Mouse (Mus musculus): Measurements from ENCODE around the gene Jade2. TPM values are rescaled to one million over a fixed set of nuclear protein-coding genes. Genes with fewer than 3 reads are reported as not detected.
"Not testable (repeated sequence)": the region's sequence is repeated elsewhere in the genome, so short reads cannot be mapped to it uniquely, and the experiment has no call there.

The Jade2 gene
- total RNA-seq, 2 experiments from 2014 or later, result 34.0 to 39.7 TPM

- intact Hi-C loops (cut with DNase I), result loop anchor here (10.0 kb wide), 1 partner anchor 315 kb away; no protein-coding TSS in a partner anchor
- no peak for DNase-seq (ENCODE audit: low spot score in 2 of 2)
Observed at GRCm38 (mm10) chr11:51809632-51810224, 47.7 kb downstream of the Jade2 start.

- intact Hi-C loops (cut with DNase I), result no loop called here
- DNase-seq (ENCODE audit: low spot score in 2 of 2), result no peak
Observed at GRCm38 (mm10) chr11:51807108-51807879, 50.2 kb downstream of the Jade2 start.

- peak; percentile 64 to 71 for DNase-seq (ENCODE audit: low spot score in 2 of 2)
- intact Hi-C loops (cut with DNase I), result no loop called here
Observed at GRCm38 (mm10) chr11:51805221-51805981, 52.1 kb downstream of the Jade2 start.

- DNase-seq (ENCODE audit: low spot score in 2 of 2), result peak; percentile 58 to 60
- intact Hi-C loops (cut with DNase I), result no loop called here
Observed at GRCm38 (mm10) chr11:51800634-51801325, 56.7 kb downstream of the Jade2 start.

- DNase-seq (ENCODE audit: low spot score in 2 of 2), result no peak
- intact Hi-C loops (cut with DNase I), result no loop called here
Observed at GRCm38 (mm10) chr11:51796272-51796671, 61.2 kb downstream of the Jade2 start.

- no peak for DNase-seq (ENCODE audit: low spot score in 2 of 2)
- intact Hi-C loops (cut with DNase I), result no loop called here
Observed at GRCm38 (mm10) chr11:51790662-51791061, 66.8 kb downstream of the Jade2 start.

GRCm38 (mm10) chr11:51789735-51790134, 67.7 kb downstream of the Jade2 start:
- intact Hi-C loops (cut with DNase I); DNase-seq (ENCODE audit: low spot score in 2 of 2): not testable (repeated sequence)

GRCm38 (mm10) chr11:51785926-51786325, 71.5 kb downstream of the Jade2 start:
- intact Hi-C loops (cut with DNase I), result no loop called here
- DNase-seq (ENCODE audit: low spot score in 2 of 2), result no peak

GRCm38 (mm10) chr11:51782721-51783120, 74.7 kb downstream of the Jade2 start:
- no peak for DNase-seq (ENCODE audit: low spot score in 2 of 2)
- intact Hi-C loops (cut with DNase I), result no loop called here

GRCm38 (mm10) chr11:51780773-51781267, 76.6 kb downstream of the Jade2 start:
- intact Hi-C loops (cut with DNase I), result no loop called here
- DNase-seq (ENCODE audit: low spot score in 2 of 2), result no peak

GRCm38 (mm10) chr11:51777478-51777877, 80.0 kb downstream of the Jade2 start:
- DNase-seq (ENCODE audit: low spot score in 2 of 2), result no peak
- intact Hi-C loops (cut with DNase I), result no loop called here

GRCm38 (mm10) chr11:51775507-51775906, 81.9 kb downstream of the Jade2 start:
- no peak for DNase-seq (ENCODE audit: low spot score in 2 of 2)

GRCm38 (mm10) chr11:51768296-51768695, 89.2 kb downstream of the Jade2 start:
- DNase-seq (ENCODE audit: low spot score in 2 of 2), result no peak
- intact Hi-C loops (cut with DNase I), result no loop called here

More at GRCm38 (mm10) chr11:51775507-51775906, 81.9 kb downstream of the Jade2 start:
- intact Hi-C loops (cut with DNase I), result no loop called here

- intact Hi-C loops (cut with DNase I), result no loop called here
- no peak for DNase-seq (ENCODE audit: low spot score in 2 of 2)
Observed at GRCm38 (mm10) chr11:51767579-51768220, 89.8 kb downstream of the Jade2 start.

- no peak for DNase-seq (ENCODE audit: low spot score in 2 of 2)
- intact Hi-C loops (cut with DNase I), result no loop called here
Observed at GRCm38 (mm10) chr11:51764816-51765215, 92.6 kb downstream of the Jade2 start.

- DNase-seq (ENCODE audit: low spot score in 2 of 2), result no peak
- intact Hi-C loops (cut with DNase I), result no loop called here
Observed at GRCm38 (mm10) chr11:51763955-51764354, 93.5 kb downstream of the Jade2 start.
